Mouse (Mus musculus) embryonic facial prominence, embryonic 13.5 days (tissue): ENCODE data around the gene Fdps. TPM values are rescaled to one million over a fixed set of nuclear protein-coding genes. Genes with fewer than 3 reads are reported as not detected.

Source experiments
- ATAC-seq: fragments of 200-750 bp; cut with Nextera tagmentation; 2 replicates; pipeline ENCODE4 v1.8.0; 2017; ENCODE audit warnings: low read depth; ENCODE audit not compliant: insufficient number of reproducible peaks, insufficient read depth, low FRiP score, low TSS enrichment
- H3K27ac ChIP-seq: fragments of 300-500 bp; sonication (generic); 2 replicates; pipeline ENCODE4 v1.5.1; 2015; ENCODE audit warnings: moderate library complexity, mild to moderate bottlenecking, inconsistent platforms
- H3K27me3 ChIP-seq: fragments of 300-500 bp; sonication (generic); 2 replicates; pipeline ENCODE4 v1.6.1; 2015; ENCODE audit warnings: mild to moderate bottlenecking, inconsistent platforms
- H3K36me3 ChIP-seq: fragments of 300-500 bp; sonication (generic); 2 replicates; pipeline ENCODE4 v1.6.1; 2015; ENCODE audit warnings: mild to moderate bottlenecking, inconsistent platforms
- H3K4me1 ChIP-seq: fragments of 300-500 bp; sonication (generic); 2 replicates; pipeline ENCODE4 v1.6.1; 2015; ENCODE audit warnings: inconsistent platforms
- H3K4me2 ChIP-seq: fragments of 300-500 bp; sonication (generic); 2 replicates; pipeline ENCODE4 v1.6.1; 2015; ENCODE audit warnings: moderate library complexity, mild to moderate bottlenecking, inconsistent platforms
- H3K4me3 ChIP-seq: fragments of 300-500 bp; sonication (generic); 2 replicates; pipeline ENCODE4 v1.5.1; 2015; ENCODE audit warnings: mild to moderate bottlenecking, inconsistent platforms
- H3K9ac ChIP-seq: fragments of 300-500 bp; sonication (generic); 2 replicates; pipeline ENCODE4 v1.6.1; 2015; ENCODE audit warnings: mild to moderate bottlenecking, inconsistent platforms
- H3K9me3 ChIP-seq: fragments of 300-500 bp; sonication (generic); 2 replicates; pipeline ENCODE4 v1.6.1; 2016; ENCODE audit warnings: inconsistent platforms
- WGBS: fragments of 180-500 bp; shearing (Covaris S2); methylation state at CpG from one replicate; pipeline ENCODE4 v1.1.7; 2015; ENCODE audit warnings: mixed read lengths; 5-methylcytosine and 5-hydroxymethylcytosine counted together
- polyA plus RNA-seq: library from polyadenylated mRNA; unstranded; fragments of >200 nt; fragmentation: Nextera tagmentation; extraction: Ambion mirVana; gene quantifications from 2 replicates; pipeline ENCODE4 v1.2.1, GENCODE M21; 2015

The Fdps gene
- polyA plus RNA-seq, 1 experiment from 2014 or later: 231 TPM

GRCm38 (mm10) chr3:89101459-89101811 lies 324 bp downstream of the Fdps start:
- no peak for ATAC-seq

GRCm38 (mm10) chr3:89100811-89101210 lies 948 bp downstream of the Fdps start, which contains the start of gene Gm43738:
Gm43738 (minus strand) TSS chr3:89101099.
- Histone ChIP-seq H3K9me3 (no peaks in the 10 kb centered on the region), H3K4me2 (peak within 1 kb of the TSS; percentile 85), H3K27me3 (no peaks in the 10 kb centered on the region), H3K4me1 (peaks cover 35% of the 10 kb centered on the region), H3K4me3 (peak within 1 kb of the TSS; percentile 67), H3K36me3 (peaks cover 40% of the 10 kb centered on the region), H3K9ac (peak within 1 kb of the TSS; percentile 76), H3K27ac (peak within 1 kb of the TSS; percentile 68)
- no peak for ATAC-seq
- WGBS: 44% methylated on average over 7 of the region's 7 CpGs

More at GRCm38 (mm10) chr3:89101459-89101811, 324 bp downstream of the Fdps start:
- peaks cover 34% of the 10 kb centered on the region for H3K36me3 ChIP-seq
- WGBS: under 1% methylated on average over 19 of the region's 19 CpGs
- no peaks in the 10 kb centered on the region for H3K27me3 ChIP-seq
- H3K9me3 ChIP-seq: no peaks in the 10 kb centered on the region
- H3K4me3 ChIP-seq: peak overlapping the region; percentile 67
- peak overlapping the region; percentile 85 for H3K4me2 ChIP-seq
- H3K4me1 ChIP-seq: peaks cover 35% of the 10 kb centered on the region
- H3K27ac ChIP-seq: peak overlapping the region; percentile 68
- H3K9ac ChIP-seq: peak overlapping the region; percentile 76

- Histone ChIP-seq H3K4me3 (no peak overlapping the region), H3K36me3 (peaks cover 50% of the 10 kb centered on the region), H3K4me2 (no peak overlapping the region), H3K4me1 (peaks cover 35% of the 10 kb centered on the region), H3K9ac (no peak overlapping the region), H3K9me3 (no peaks in the 10 kb centered on the region), H3K27ac (no peak overlapping the region), H3K27me3 (peaks cover 19% of the 10 kb centered on the region)
- ATAC-seq: no peak
- 81% methylated on average over 10 of the region's 10 CpGs for WGBS
These were observed 7.7 kb downstream of the Fdps start for GRCm38 (mm10) chr3:89094021-89094420.

- peak within 1 kb of the TSS; percentile 99 for H3K4me2 ChIP-seq
- peaks cover 51% of the 10 kb centered on the region for H3K36me3 ChIP-seq
- WGBS: under 1% methylated on average over 18 of the region's 18 CpGs
- peaks cover 25% of the 10 kb centered on the region for H3K27me3 ChIP-seq
- ATAC-seq: peak; percentile 72
- no peaks in the 10 kb centered on the region for H3K9me3 ChIP-seq
- peak within 1 kb of the TSS; percentile 64 for H3K4me3 ChIP-seq
- H3K4me1 ChIP-seq: peaks cover 34% of the 10 kb centered on the region
- H3K9ac ChIP-seq: peak within 1 kb of the TSS; percentile 76
- H3K27ac ChIP-seq: no peak within 1 kb of the TSS
These were observed 8.6 kb downstream of the Fdps start, which contains the start of gene Rusc1 for GRCm38 (mm10) chr3:89093175-89093574. Rusc1 (minus strand) TSS chr3:89093311.

- Histone ChIP-seq H3K4me3 (peak overlapping the region; percentile 64), H3K27ac (no peak overlapping the region), H3K36me3 (peaks cover 49% of the 10 kb centered on the region), H3K27me3 (peaks cover 25% of the 10 kb centered on the region), H3K9ac (peak overlapping the region; percentile 76), H3K4me1 (peaks cover 38% of the 10 kb centered on the region), H3K4me2 (peak overlapping the region; percentile 99), H3K9me3 (no peaks in the 10 kb centered on the region)
- ATAC-seq: no peak
- 17% methylated on average over 11 of the region's 11 CpGs for WGBS
These were observed 9.2 kb downstream of the Fdps start for GRCm38 (mm10) chr3:89092509-89093090.

- peak overlapping the region; percentile 76 for H3K9ac ChIP-seq
- no peak overlapping the region; the same call in 1 of the 2 replicates for H3K27ac ChIP-seq
- ATAC-seq: no peak
- peak overlapping the region; percentile 64 for H3K4me3 ChIP-seq
- H3K36me3 ChIP-seq: peaks cover 42% of the 10 kb centered on the region
- WGBS: 13% methylated on average over 20 of the region's 20 CpGs
- peak overlapping the region; percentile 99 for H3K4me2 ChIP-seq
- H3K27me3 ChIP-seq: peaks cover 25% of the 10 kb centered on the region
- H3K9me3 ChIP-seq: no peaks in the 10 kb centered on the region
- H3K4me1 ChIP-seq: peaks cover 39% of the 10 kb centered on the region
These were observed 9.8 kb downstream of the Fdps start for GRCm38 (mm10) chr3:89091811-89092508.

GRCm38 (mm10) chr3:89090694-89091655 lies 10.8 kb downstream of the Fdps start:
- peaks cover 25% of the 10 kb centered on the region for H3K27me3 ChIP-seq
- peak overlapping the region; percentile 64 for H3K4me3 ChIP-seq
- H3K27ac ChIP-seq: peak overlapping the region; percentile 89
- H3K9me3 ChIP-seq: no peaks in the 10 kb centered on the region
- H3K9ac ChIP-seq: peak overlapping the region; percentile 76
- H3K4me2 ChIP-seq: peak overlapping the region; percentile 99
- WGBS: under 1% methylated on average over 71 of the region's 74 CpGs
- peaks cover 39% of the 10 kb centered on the region for H3K4me1 ChIP-seq
- peaks cover 40% of the 10 kb centered on the region for H3K36me3 ChIP-seq
- ATAC-seq: peak; percentile 74

GRCm38 (mm10) chr3:89089882-89090591 lies 11.7 kb downstream of the Fdps start:
- H3K36me3 ChIP-seq: peaks cover 35% of the 10 kb centered on the region
- H3K4me1 ChIP-seq: peaks cover 39% of the 10 kb centered on the region
- H3K27ac ChIP-seq: peak overlapping the region; percentile 89
- no peaks in the 10 kb centered on the region for H3K9me3 ChIP-seq
- peak overlapping the region; percentile 99 for H3K4me2 ChIP-seq
- peak; percentile 78 for ATAC-seq
- H3K9ac ChIP-seq: peak overlapping the region; percentile 76
- H3K4me3 ChIP-seq: peak overlapping the region; percentile 64
- peaks cover 25% of the 10 kb centered on the region for H3K27me3 ChIP-seq
- under 1% methylated on average over 40 of the region's 40 CpGs for WGBS

DNA sequence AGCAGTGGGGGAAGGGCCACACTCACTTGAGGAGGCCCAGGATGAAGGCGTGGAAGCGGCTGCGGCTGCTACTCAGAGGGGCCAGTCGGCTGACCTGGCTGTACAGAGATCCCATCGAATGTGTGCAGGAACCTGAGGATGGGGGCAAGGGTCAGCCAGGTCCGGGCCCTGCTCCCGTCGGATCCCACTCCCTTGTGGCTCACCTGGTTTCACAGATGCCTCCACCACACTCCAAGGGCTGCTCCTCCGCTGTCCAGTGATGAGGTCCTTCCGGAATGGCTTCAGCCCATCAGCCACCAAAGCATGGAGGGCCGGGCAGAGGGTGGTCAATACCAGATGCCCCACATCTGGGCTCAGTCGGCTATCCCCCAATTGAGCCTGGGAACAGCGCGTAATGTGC lies 12.8 kb downstream of the Fdps start:
- Histone ChIP-seq H3K27ac (no peak overlapping the region), H3K4me1 (peaks cover 39% of the 10 kb centered on the region), H3K9ac (peak overlapping the region; percentile 76; the same call in 1 of the 2 replicates)

GRCm38 (mm10) chr3:89087338-89088110 lies 14.2 kb downstream of the Fdps start:
- 21% methylated on average over 21 of the region's 21 CpGs for WGBS
- Histone ChIP-seq H3K4me1 (peaks cover 32% of the 10 kb centered on the region), H3K9ac (peak overlapping the region; percentile 36; the same call in 1 of the 2 replicates), H3K27me3 (peaks cover 18% of the 10 kb centered on the region), H3K27ac (peak overlapping the region; percentile 28; the same call in 1 of the 2 replicates), H3K9me3 (no peaks in the 10 kb centered on the region), H3K4me2 (peak overlapping the region; percentile 36), H3K36me3 (peaks cover 40% of the 10 kb centered on the region), H3K4me3 (peak overlapping the region; percentile 5; the same call in 1 of the 2 replicates)
- ATAC-seq: no peak

More for the DNA sequence above, 12.8 kb downstream of the Fdps start:
- peaks cover 35% of the 10 kb centered on the region for H3K36me3 ChIP-seq
- H3K9me3 ChIP-seq: no peaks in the 10 kb centered on the region
- WGBS: 60% methylated on average over 14 of the region's 14 CpGs
- ATAC-seq: no peak
- H3K4me2 ChIP-seq: peak overlapping the region; percentile 99
- H3K4me3 ChIP-seq: peak overlapping the region; percentile 64
- H3K27me3 ChIP-seq: peaks cover 25% of the 10 kb centered on the region
